Mouse (Mus musculus): ENCODE measurements at regions not wholly inside any gene's neighbourhood (a gene's known extent, or its start where the extent isn't known, plus 50 kb on each side); places are given as distances from the start of the nearest gene placed in this dataset.
A peak's percentile ranks its signal among the peaks of the same experiment; 100 is the strongest.

DNA sequence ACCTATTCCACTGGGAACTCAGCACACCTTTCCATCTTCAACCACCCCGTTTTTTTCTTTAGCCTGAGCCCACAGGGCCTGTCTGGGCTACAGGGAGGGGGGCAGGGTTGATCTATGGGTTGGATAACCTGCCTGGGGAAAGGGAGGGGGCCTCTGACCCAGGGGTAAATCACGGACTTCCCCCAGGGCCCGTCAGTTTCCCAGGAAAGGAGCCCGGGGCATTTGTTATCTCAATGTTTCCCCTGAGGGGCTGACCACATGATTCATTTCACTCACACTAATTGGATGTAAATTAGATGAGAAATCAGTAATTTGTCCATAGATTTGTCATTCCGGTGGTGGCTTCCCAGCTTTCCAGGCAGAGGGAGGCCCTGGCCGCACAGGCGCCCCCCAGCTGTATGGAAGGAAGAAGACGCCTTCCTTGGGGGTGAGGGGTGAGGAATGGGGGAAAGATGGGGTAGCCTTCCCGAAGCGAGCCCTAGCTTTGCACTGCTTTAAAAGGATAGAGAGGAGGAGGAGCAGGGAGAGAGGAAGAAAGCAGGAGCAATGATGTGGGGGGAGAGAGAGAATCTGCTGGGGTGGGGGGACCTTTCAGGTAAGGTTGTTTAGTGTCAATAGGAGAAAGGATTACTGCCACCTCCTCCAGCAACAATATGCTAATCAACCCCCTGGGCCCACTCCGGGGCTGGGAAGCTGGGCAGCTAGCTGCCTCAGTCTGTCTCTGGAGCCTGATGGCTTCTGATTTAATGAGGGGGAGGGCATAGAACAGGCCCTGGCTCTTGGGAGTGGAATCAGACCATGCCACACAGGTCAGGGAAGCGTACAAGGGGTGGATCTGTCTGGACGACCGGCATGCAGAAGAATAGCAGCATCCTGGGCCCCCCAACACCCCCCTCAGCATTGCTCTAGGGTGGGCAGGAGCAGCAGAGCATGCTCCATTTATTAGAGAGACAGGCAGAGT, 282.3 kb upstream of the 4930535I16Rik start:
- DNase-seq (ENCODE audit: low spot score in 2 of 2) = no peak
- intact Hi-C loops (cut with DNase I) = no loop called here

DNA sequence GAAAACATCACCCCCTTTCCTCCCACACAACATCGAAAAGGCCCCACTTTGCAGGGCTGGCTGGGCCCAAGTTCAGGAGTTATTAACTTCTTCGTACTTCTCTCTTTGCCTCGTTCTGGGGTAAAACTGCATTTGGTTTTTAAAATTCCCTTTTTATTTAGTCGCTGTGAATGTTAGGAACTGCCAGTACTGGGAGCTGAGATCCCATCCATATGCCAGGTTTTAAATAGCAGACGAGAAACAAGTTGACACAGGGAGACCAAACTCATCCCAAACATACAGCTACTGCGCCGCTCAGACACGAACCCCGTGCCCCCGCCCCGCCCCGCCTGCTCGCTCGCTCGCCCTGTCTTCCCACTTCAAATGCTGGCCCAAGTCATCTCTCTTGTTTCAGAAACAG, 281.0 kb upstream of the 4930535I16Rik start:
- intact Hi-C loops (cut with DNase I) = no loop called here
- DNase-seq (ENCODE audit: low spot score in 2 of 2) = peak; percentile 17 to 28

DNA sequence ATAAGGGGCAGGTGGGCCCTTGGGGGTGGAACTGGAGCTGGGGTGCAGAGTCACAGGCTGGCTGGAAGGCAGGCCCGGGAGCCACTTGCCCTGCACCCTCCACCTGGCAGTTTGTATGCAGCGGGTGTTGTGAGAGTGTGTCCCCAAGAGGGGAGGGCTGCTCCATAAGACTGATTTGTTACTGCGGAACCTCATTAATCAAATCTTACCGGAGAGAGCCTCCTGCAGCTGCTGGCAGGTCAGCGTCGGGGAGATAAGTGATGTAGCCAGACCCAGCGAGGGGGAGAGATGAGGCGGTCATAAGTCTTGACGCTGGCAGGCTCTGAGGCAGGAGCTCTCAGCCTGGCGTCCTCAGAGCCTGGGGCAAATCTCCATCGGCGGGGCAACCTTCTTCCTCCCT, 278.9 kb upstream of the 4930535I16Rik start:
- DNase-seq (ENCODE audit: low spot score in 2 of 2) = no peak
- intact Hi-C loops (cut with DNase I) = no loop called here

DNA sequence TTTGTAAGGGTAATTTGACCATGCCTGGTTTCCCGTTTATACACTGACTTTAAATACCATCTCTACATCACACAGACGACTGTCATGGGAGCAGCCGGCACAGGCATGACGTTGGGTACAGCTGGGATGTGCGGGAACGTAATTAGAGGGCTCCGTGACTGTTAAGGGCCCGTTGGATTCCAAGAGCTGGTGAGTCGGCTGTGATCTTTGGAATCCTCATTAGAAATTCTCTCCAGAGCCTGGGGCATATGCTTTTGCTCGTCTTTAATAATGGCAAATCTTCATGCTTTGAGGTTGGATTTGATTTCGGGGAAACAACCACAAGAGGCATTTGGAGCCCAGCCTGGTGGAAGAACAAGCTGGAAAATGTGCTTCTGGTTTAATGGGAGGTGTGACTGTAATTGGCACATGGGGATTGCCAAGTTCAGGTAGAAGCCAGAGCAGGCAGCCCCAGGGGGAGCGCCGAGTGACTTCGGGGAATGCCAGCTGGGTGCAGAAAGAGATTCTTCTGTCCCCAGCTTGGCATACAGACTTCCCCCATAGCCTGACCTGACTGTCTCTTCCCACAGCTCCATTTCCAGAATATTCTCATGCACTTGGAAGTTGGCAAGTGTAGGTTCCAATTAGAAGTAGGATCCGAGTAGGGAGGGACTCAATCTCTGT, 275.4 kb upstream of the 4930535I16Rik start:
- DNase-seq (ENCODE audit: low spot score in 2 of 2) = no peak
- intact Hi-C loops (cut with DNase I) = loop anchor here (5.0 kb wide), 1 partner anchor 51 kb away; no protein-coding TSS in a partner anchor

DNA sequence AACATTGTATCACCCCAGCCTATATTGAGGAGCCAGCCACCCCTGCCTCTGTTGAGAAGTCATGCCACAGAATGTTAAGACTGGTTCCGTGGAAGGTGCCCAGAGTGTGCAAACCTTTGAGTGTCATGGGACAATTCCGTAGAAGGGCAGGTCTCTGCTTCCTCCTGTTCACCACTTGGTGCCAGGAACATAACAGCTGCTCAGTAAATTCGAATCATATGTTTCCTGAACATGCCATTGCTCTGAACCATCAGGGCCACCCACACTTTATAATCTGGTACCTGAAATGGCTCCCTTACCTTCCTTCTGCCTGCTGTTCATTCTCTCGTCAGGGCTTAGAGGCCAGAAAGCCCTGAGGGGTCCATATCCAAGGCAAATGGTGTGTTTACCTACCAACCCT, 273.0 kb upstream of the 4930535I16Rik start:
- no peak for DNase-seq (ENCODE audit: low spot score in 2 of 2)
- intact Hi-C loops (cut with DNase I) = loop anchor here (5.0 kb wide), 1 partner anchor 48 kb away; no protein-coding TSS in a partner anchor

DNA sequence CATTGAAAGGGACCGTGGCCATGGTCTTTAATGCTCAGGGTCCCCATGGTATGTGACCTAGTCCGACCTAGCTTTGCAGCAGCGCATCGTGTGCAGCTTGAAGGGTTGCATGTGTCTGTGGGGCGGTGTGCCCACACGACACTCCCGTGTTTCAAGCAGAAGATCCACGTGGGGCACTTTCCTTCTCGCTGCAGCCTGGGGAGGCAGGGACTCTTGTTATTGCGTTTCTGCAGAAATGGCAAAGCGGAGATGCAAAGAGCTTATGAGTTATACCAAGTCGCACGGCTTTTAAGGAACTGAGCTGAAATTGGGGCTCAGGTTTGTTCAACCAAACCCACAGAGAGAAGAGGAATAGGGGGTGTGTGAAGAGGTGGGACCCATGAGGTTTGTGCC, 272.2 kb upstream of the 4930535I16Rik start:
- intact Hi-C loops (cut with DNase I) = loop anchor here (5.0 kb wide), 1 partner anchor 48 kb away; no protein-coding TSS in a partner anchor
- peak; percentile 31 to 38 for DNase-seq (ENCODE audit: low spot score in 2 of 2)

DNA sequence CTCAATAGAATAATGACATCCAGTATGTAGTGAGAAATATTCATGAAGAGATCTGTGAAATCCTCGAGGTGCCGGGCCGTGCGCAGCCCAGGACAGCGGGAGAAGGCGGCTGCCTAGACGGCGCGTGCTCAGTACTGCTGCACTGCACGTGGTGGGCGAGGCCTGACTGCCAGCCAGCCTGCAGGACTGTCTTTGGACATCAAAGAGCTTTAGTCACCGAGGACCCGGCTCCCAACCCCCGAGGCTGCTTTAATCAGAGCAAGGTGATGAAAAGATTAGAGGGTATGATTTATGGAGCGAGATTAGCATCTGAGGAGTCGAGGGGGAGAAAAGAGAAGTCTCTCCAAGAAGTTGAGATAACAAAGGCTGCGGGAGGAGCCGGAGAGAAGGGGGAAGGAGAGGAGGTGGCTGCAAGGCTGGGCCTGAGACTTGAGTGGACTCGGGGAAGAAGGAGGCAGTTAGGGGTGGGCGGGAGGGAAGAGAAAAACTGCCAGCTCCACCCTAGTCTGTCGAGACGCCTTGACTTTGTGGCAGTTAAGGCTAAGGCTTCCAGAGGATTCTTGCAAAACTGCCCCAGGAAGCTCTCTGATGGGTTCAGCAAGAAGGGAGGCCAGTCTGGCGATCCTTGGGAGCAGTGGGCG, 271.6 kb upstream of the 4930535I16Rik start:
- intact Hi-C loops (cut with DNase I) = no loop called here
- peak; percentile 52 to 66 for DNase-seq (ENCODE audit: low spot score in 2 of 2)

DNA sequence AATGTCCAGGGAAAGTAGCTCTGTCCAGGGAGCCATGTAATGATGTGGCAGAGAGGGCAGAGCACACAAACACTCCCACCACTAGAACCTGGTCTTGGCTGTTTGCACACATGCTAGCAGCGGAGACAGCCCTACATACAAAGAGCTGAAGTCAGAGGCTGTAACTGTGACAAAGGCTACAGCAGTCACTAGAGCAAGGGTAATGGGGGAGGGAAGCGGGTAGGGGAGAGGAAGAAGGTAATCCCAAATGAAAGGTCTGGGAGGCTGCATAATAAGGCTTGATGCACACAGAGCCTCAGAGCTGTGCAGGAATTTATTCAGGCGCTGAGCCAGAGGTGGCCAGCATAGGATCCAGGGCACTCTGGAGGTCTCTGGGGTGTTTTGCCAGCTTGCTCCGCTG, 269.3 kb upstream of the 4930535I16Rik start:
- intact Hi-C loops (cut with DNase I) = no loop called here
- no peak for DNase-seq (ENCODE audit: low spot score in 2 of 2)

DNA sequence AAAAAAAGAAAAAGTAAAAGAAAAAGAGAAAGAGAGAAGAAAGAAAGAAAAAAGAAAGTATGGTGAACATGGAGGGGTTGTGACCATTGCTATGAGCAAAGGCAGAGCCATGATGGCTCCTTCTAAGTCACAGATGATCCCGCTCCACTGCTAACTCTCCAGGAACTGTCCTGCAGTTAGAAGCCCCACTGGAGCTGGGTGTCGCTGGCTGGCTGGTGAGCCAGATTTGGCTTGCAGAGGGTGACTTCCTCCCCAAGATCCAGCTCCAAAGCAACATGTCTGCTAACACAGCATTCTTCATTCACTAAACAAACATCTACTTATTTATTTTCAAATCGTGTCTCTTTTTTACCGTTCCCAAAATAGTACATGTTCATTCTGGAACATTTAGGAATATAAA, 263.5 kb upstream of the 4930535I16Rik start:
- intact Hi-C loops (cut with DNase I) = no loop called here
- no peak for DNase-seq (ENCODE audit: low spot score in 2 of 2)

DNA sequence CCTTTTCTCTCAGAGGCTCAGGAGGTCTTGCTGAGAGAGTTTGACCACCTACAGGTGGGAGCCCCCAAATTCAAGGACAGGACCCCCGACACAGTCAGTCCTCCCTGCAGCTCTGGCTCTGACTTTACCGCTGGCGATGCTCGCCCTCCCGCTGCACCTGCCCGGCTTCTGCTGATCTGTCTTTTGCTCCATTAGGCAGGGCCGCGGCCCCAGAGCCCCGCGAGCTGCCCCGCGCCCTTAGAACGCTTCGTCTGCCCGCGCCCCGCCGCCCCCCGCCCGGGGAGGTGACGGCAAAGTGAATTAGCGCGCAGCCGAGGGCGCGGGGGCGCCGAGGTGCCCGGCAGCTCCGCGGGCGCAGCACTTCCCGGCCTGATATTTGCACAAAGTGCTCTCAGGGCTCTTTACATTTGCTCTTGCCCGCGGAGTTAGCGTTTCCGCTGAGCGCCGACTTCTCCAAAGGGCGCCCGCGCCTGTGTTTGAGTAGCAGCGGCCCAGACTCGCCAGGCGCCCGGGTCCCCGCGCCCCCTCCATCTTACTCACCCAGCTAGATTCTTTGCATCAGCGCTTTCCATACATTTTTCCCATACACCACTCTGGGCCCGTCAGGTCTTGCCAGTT, 260.7 kb upstream of the 4930535I16Rik start:
- intact Hi-C loops (cut with DNase I) = no loop called here
- peak; percentile 17 to 41 for DNase-seq (ENCODE audit: low spot score in 2 of 2)

DNA sequence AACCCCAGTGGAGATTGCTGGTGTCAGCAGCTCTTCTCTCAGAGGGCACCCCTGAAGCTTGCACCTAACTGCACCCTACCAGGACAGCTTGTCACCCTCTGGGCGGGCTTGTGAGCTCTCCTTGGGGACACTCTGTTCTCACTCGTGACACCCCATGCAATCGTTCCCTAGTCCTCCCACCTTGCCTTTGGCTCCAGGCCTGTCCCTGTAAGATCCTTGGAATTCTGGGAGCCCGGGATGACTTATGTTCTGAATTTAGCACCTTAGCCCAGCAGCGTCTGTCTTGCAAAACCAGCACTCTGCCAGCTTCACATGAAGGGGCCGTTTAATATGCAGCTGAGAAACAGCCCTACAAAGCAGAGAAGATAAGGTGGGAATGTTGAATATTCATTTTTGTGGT, 257.7 kb upstream of the 4930535I16Rik start:
- intact Hi-C loops (cut with DNase I) = no loop called here
- DNase-seq (ENCODE audit: low spot score in 2 of 2) = peak; percentile 76 to 85

DNA sequence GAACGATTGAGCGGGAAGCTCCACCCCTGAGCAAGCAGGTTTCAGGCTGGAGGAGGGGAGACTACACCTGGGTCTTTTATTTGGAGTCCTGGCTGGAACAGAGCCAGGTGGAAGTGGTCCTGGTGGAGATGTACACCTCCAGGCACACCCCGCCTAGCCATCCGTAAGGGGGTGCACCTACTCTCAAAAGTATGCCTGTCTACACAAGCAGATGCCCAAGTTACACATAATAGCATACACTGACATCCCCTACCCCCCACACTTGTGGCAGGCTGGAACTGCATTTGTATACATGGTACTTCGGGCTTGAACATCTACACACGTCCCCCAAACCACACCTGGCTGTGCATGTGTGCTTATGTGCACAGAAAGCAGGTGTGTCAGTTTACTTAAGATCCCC, 236.8 kb upstream of the 4930535I16Rik start:
- intact Hi-C loops (cut with DNase I) = no loop called here
- DNase-seq (ENCODE audit: low spot score in 2 of 2) = no peak

DNA sequence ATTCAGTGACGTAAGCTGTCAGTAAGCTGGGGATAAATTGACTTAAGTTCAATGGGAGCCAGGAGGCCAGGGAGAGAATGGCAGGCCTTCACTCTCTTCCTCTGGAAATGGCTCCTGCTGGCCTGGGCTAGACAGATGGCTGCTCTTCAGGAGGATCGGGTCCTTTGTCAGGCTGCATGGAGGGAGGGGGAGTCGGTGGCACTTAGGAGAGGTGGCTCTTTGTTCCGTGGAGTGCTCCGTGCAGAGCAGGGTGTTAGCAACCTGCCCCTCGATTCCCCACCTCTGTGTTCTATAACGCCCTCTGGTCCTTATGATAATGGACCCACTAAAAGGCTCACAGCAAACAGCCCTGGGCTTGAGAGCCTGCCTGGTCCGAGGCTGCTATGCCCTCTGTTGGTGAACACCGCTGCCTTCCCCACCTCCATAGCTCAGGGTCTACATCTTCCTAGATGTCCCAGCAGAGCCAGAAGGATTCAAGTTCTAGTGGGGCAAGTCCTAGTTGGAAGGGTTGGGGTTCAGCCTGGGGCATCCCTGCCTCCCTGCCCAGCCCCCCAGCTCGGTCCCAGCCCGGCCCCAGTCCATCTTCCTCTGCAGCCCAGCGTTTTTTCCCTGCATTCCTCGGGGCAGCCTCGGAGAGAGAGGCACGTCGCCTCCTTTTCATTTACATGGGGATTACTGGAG, 232.1 kb upstream of the 4930535I16Rik start:
- no peak for DNase-seq (ENCODE audit: low spot score in 2 of 2)
- intact Hi-C loops (cut with DNase I) = no loop called here

DNA sequence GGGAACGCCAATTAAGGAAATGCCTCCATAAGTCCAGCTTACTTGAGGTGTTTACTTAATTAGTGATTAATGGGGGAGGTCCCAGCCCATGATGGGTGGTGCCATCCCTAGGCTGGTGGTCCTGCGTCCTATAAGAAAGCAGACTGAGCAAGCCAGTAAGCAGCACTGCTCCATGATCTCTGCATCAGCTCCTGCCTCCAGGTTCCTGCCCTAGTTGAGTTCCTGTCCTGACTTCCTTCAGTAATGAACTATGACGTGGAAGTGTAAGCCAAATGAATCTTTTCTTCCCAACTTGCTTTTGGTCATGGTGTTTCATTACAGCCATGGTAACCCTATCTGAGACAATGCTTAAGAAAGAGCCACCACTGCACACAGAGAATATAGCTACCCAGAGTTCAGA, 231.2 kb upstream of the 4930535I16Rik start:
- intact Hi-C loops (cut with DNase I) = no loop called here
- DNase-seq (ENCODE audit: low spot score in 2 of 2) = no peak

DNA sequence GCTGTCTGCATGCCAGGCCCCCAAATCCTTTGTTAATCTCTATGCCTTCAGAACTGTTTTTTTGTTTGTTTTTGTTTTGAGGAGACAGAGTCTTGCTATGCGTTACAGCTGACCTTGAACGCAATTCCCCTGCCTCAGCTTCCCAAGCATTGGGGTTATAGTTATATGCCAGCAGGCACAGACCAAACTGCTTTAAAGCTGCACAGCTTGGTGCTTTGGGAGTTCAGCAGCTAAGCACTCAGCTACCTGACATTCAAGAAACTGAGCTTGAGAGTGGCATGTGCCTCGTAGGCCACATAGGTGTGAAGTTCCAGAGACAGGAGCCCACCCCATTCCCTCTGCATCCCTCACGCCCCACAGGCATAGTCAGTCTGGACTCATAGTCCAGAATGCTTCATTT, 229.5 kb upstream of the 4930535I16Rik start:
- intact Hi-C loops (cut with DNase I) = no loop called here
- DNase-seq (ENCODE audit: low spot score in 2 of 2) = no peak

DNA sequence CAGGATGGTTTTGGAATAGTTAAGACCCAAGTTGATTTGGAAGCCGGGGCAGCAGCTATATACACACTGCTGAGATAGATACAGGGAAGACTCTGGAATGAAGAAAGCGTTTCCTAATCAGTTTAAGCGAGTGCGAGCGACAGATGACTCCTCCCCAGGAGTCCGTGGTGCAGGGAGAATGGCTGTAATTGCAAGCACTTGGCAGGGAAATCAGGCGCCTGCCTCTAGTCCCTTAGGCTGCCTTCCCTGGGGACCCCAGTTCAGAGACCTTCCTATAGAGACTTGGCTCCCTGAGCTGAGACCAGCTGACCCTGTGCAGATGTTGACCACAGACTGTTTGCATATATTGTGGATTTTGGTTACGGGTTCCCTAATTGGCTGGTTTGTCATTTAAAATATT, 228.3 kb upstream of the 4930535I16Rik start:
- DNase-seq (ENCODE audit: low spot score in 2 of 2) = no peak
- intact Hi-C loops (cut with DNase I) = no loop called here

DNA sequence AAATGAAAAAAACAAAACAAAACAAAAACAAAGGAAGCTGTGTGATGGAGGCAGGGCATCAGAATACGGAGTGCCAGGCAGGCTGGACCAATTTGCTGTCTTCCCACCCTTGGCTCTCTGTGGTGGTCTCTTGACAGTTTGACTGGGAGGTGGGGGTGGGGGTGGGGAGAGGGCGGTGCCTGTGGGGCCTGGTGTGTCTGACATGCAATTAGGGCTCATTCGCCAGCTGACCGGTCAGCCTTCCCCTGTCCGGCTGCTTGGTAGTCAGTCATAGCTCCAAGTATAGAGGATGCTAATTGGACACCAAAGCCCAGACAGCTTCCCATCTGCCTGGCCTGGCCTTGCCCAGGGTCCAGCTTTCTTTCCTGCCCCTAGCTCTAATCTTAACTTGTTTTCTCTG, 225.8 kb upstream of the 4930535I16Rik start:
- no peak for DNase-seq (ENCODE audit: low spot score in 2 of 2)
- intact Hi-C loops (cut with DNase I) = loop anchor here (5.0 kb wide), 4 partner anchors 49 to 529 kb away; no protein-coding TSS in a partner anchor

DNA sequence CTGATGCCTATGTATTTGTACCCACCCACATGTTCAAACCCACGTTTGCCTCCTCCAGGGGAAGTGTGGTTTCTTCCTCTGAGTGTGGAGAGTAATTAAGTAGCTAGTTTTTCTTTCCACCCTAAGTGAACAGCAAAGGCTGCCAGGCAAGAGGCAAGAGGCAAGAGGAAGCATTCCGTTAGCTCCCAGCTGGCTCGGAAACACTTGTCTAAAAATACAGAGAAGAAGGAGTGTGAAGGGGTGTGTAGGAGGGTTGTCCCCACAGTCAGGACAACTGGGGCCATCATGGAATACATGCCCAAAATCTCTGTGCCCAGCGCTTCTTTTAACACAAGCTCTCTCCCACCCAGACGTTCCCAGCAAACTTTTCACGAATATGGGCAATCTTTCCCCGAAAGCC, 225.4 kb upstream of the 4930535I16Rik start:
- DNase-seq (ENCODE audit: low spot score in 2 of 2) = peak; percentile 57 to 58
- intact Hi-C loops (cut with DNase I) = loop anchor here (5.0 kb wide), 4 partner anchors 49 to 529 kb away; no protein-coding TSS in a partner anchor

DNA sequence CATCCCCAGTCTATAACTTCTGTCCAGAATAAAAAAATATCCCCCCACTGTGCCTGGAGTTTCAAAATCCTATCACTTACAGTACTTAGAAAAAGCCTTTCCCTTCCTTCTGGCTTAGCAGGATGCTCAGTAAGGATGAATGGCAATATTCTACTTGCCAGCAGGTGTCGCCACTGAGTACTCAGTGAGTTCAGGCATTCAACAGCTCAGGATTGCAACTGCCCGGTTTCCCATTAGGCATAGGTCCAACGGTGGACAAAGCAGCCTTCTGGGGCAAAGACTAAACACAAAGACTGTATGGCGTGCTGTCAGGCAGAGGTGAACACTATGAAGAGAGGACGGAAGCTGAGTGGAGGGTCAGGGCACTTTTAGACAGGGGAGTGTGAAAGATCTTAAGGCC, 224.3 kb upstream of the 4930535I16Rik start:
- intact Hi-C loops (cut with DNase I) = loop anchor here (5.0 kb wide), 4 partner anchors 50 to 530 kb away; no protein-coding TSS in a partner anchor
- peak; percentile 82 to 86 for DNase-seq (ENCODE audit: low spot score in 2 of 2)

Measured in left cerebral cortex, postnatal 36 days (tissue).